Mouse (Mus musculus) kidney, adult 11 months (tissue): ENCODE measurements around the gene Tmem175.
A peak's percentile ranks its signal among the peaks of the same experiment; 100 is the strongest.

Source experiments
- DNase-seq: peaks from one replicate; pipeline ENCODE4 v3.0.0; 2022

Gene Tmem175

DNA sequence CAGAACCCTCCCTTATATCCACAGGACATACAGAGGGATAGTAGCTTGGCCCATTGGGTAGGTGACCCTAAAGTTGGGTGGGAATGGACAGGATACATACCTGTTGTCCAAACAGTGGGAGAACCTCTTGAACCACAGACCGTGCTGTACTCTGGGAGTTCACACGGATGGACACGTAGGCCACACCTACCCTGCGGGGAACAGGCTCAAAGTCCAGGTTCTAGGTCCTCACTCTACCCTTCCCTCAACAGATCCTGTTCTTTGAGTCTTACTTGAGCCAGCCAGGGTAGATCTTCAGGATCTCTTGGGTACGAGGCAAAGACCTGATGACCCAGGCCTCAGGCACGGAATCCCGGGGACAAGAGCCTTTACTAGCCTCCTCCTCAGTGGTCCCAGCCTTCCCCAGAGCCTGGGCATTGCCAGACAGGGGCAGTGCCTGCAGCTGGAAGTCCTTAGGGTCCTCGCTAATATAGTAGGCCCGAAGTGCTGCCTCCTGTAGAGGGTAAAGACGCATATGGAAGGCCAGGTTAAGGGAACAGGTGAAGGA, 24.9 kb downstream of the Tmem175 start:
- peak; percentile 61 for DNase-seq

DNA sequence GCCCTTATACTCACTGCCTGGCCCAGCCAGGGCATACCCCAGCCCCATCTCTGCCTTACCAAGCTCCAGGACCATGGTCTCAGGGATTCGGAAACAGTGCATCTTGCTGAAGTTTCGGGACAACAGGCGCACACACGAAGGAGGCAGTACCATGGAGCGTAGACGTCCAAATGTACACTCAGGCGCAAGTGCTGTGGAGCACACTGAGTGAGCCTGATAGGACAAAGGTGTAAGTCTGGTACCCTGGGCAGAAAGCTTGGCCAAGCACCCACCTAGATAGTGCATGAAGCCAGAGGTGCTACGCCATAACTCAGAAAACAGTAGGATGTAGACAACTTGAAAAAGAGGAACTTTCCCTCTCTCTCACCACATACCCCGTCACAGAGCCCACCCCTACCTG, 25.8 kb downstream of the Tmem175 start:
- no peak for DNase-seq

DNA sequence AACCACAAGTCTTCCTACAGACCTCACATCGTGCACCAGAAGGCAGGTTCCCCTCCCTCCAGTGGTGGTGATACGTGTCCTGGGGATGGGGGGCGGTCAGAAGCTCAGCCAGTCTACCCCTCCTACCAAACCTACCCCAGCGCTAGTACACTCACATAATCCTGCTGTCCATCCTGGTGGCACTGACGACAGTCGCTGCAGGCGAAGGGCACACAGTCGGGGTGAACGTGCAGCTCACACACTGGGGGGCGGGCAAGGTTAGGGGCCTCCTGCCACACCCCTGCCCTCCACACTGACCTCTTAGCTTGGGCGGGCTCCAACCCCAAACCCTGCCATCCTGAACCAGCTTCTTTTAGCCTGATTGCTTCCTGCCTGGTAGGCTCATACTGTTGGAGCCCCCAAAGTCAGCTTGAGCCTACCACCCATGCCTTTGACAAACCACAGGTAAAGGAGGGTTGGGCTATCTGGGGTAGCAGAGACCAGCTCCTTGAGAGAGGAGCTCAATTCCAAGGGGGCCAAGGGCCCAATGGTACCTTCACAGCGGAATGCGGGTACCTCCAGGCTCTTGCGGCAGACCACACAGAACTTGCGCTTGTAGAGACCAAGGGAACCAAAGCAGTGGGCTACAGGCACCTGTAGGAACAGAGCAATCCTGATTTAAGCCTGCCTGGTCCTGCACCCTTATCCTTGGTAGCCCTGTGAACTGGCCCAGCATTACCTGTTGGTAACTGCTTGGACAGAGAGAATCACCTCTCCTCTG, 26.5 kb downstream of the Tmem175 start:
- no peak for DNase-seq

DNA sequence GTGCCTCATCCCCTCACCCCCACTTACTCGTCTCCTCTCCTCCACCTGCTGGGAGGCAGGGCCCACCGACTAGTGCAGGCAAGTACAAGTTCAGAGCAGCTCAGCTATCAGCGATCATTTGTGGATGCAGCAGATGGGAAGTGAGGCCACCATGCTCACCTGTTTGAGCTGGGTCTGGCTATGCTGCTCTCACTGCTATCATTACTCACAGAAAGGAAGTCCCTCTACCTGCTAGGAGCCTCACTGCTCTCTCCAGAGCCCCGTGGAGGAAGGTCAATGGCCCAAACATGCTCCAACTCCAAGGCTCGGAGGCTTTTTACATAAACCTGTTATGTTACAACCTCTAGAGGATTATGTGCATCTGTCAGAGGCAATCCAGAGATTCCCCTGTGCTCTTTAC, 27.8 kb downstream of the Tmem175 start:
- DNase-seq, result no peak

DNA sequence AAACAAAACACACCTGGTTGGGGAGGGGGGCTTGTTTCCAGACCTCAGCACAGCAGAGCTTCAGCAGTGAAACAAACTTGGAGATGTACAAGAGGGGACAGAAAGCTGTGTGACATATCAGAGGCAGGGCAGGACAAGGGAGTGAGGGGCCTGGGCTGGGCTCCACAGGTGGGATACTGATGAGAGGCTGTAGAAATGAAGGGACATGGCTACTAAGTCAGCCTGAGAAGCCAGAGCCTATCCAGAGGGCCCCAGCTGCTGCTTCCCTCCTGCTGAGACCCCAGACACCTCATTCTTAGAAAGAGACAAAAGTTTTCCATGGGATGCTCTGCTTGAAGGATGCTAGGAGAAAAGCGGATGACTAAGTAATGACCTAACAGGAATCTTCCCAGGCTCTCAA, 29.0 kb downstream of the Tmem175 start:
- DNase-seq, result no peak

DNA sequence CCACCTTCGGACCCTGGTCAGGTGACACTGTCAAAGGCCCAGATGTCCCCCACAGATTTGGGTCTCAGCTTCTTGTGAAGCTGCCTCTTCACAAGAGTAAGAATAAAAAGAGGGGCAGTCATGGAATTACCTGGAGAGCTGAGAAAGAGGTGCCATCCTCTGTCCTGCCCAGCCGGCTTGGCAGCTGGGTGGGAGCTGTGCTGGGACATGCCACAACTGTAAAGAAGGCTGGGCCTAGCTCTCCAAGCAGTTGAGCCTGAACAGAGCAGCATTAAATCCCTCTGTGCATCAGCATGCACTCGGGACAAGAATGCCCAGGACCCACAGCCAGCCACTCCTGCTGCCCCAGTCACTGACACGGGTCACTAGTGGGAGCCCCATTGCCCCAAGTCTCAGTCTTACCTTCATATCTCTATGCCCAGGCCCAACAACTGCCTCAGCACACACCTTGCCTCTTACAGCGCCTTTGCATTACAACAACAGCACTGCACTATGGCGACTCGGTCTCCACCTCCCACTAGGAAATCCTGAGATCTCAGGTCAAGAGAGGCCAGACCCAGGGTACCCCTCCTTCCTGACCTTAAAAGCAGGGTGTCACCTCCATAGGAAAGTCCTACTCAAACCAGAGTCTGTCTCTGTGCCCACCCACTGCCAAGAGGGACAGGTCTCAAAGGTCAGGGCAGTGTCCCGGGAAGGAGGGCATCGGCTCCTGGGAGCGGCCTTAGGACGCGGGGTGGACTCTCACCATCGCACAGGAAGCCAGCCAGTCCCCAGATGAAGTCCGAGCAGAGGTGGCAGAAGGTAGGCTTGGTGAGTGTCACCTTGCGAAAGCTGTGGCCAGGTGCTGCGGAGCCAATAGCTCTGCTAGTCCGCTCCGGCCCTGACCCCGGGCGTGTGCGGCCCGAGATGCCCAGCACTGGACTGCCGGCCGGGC, 30.4 kb downstream of the Tmem175 start, which contains the start of gene Idua:
Idua (plus strand) TSS at position 634 of the 934 bp plus-strand sequence.
- peak; percentile 63 for DNase-seq

DNA sequence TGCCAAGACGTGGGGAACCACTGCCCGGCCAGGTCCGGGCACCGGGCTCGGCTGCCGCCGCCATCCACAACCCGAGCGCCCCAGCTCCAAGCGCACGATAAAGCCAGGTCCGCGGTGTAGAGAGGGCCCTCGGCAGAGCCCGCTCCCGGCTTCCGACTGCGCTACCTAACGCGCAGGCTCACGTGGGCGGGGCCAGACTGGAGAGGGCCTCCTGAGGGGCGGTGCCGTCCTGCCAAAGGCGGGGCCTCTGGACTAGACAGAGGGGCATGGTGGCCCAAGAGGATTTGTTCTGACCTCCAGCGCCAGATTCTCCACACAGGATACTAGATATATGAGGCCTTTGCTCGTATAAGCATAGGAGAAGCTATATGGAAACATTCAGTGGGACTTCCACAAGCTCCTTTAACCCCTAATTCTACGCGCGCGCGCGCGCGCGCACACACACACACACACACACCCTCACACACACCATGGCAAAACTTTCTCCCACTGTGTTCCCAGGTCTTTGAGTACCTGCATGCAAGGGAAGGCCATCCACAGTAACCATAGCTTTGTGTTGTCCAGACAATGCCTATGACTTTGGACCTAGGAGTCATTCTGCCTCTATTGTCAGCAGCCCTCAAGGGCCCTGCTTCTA, 31.2 kb downstream of the Tmem175 start:
- peak; percentile 91 for DNase-seq

DNA sequence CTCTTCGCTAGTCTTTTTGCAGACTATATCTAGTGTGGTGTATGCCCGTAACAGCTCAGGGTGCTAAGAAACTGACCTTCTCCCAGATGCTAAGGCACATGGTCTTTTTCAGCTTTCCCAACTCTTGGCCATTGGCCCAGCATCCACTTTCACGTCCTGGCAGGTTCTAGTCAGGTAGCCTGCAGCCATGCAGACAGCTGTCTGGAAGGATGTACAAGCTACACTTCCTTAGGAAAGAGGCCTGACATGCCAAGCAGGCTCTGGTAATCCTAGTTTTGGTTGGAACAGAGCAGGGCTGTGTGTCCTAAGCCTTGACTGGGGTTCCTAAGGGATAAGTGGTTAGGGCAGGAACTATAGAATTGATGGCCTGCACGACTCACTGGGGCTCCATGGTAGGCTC, 33.2 kb downstream of the Tmem175 start:
- no peak for DNase-seq

DNA sequence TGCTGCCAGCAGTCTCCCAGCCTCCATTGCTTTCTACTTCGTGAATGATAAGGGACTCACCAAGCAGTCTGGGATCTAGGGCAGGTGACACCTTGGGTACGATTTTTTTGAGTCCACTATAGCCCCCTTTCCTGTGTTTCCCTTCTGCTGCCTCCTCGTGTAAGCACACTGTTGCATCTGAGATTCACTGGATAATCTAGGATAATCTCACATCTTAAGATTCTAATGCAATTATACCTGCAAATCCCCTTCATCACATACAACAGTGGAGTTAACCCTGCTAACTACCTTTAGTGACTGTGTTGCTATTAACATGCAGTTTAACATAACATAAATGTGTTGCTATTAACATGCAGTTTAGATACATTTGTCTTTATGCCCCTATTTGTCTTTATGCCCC, 35.5 kb downstream of the Tmem175 start:
- DNase-seq, result no peak

DNA sequence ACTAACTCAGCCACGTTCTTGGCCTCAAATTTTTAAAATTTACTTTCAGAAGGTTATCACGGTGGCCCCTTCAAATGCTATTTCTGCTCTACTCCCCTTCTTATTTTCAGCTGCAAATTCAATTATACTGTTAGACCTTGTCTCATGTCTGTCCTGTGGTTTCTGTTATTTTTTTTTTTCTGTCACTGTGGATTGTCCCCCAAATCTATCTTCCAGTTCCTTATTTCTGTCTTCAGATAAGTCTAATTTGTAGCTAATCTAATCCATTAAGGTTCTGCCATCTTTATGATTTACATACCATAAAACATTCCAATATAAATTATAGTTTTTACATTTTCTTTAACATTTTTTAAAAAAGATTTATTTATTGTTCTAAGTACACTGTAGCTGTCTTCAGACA, 37.8 kb downstream of the Tmem175 start:
- DNase-seq, result no peak

DNA sequence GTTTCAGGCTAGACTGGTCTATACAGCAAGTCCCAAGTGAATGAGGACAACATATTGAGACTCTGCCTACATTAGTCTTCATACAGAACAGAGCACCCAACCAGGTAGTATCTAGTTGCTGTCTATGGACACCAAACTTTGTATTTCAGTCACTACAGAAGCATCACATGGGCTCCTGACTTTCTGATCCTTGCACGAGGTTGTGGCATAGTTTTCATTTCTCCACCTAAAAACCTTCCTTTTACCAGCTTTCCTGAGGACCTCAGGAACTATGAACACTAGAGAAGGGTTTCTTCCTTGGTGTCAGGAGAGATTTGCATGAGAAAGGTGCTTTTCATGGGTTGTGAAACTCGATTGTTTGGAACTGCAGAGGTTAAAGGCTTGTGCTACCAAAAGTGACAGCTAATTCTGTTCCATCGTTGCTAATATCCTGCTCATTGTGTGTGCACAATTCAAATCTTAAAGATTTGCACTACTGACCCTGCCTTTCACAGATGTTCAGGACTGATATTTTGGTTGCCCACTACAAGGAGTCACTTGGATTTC, 38.9 kb downstream of the Tmem175 start:
- no peak for DNase-seq

DNA sequence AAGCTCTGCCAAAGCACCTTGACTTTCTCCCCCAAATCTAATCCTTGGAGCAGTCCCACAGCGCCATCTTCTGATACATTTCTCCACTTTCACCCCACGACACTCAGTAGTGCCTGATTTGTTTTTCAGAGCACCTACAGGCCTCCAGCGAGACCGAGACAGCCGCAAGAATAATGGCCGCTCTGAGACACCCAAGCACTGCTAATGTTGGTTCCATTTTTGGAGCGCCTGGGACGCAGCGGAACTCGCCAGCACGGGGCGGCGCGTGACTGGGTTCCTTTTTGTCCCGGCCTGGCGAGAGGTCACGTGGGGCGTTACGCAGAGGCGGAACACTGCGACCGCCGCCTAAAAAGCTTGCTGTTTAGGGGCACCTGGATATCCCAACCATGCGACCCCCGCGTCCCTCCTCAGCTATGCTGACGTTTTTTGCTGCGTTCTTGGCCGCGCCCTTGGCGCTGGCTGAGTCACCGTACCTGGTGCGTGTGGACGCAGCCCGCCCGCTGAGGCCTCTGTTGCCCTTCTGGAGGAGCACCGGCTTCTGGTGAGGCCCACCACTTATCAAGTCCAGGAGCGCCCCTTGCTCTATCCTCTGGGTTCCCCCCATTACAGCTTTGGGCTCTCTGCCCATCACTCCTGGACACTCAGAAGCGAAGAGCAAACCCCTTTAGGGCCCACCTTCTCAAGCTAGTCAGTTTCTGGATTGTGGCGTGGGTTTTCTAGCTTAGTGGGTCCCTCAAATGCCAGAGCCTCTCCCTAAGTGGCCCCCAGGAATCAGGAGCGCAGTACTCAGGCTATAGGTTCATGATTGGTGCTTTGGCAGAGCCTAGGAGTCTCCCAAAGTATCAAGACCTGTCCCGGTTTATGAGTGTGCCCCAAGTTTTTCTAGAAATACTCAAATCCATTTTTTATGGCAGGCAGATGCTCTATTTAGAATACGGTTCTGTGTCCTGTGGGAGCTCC, 39.7 kb downstream of the Tmem175 start, which contains the start of gene Dgkq:
Dgkq (minus strand) TSS at position 696 of the 960 bp plus-strand sequence.
- DNase-seq, result peak; percentile 92

DNA sequence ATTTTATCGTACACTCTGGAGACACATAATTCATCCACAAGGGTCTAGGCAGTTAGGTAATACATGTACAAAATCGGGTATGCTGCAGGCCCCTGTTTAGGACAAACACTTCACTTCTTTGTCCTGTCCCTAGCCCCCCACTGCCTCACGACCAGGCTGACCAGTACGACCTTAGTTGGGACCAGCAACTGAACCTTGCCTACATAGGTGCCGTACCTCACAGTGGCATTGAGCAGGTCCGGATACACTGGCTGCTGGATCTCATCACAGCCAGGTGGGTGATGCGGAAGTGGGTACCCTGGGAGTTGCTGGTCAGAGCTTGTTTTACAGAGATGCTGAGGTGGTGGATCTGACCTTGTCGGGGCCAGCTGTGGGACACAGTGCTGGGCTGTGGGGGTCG, 40.4 kb downstream of the Tmem175 start:
- no peak for DNase-seq

DNA sequence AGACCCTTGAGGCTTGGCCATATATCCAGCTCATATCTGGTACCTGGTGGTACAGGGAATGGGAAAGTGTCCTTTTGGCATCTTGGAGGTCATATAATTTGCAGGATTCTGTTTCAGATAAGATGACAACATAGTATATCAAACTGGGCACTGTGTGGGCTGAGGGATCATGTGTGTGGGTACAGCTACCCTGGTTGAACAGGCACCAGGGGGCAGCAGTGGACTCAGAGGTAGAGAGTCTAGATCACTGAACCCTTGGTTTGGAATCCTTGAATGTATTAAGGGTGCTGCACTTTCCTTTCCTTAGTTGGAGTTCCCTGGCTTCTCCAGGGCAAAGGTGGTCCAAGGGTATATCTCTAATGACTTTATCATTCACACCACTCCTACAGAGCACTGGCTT, 41.2 kb downstream of the Tmem175 start:
- DNase-seq, result peak; percentile 68

DNA sequence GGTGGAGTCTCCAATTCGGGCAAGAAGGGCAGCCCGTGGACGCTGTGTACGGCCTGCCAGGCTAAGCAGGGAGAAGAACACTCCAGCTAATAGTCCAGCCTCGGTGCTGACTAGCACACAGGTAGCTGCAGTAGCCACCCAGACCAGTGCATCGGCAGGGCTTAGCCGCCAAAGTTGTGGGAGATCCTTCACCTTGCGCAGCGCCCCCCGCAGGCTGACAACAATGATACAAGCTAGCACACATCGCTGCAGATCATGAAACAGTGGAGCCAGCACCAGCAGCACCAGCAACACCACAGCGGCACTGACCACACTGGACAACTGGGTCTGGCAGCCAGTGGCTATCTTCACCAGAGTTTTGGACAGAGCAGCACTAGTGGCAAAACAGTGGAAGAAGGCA, 42.2 kb downstream of the Tmem175 start:
- no peak for DNase-seq

DNA sequence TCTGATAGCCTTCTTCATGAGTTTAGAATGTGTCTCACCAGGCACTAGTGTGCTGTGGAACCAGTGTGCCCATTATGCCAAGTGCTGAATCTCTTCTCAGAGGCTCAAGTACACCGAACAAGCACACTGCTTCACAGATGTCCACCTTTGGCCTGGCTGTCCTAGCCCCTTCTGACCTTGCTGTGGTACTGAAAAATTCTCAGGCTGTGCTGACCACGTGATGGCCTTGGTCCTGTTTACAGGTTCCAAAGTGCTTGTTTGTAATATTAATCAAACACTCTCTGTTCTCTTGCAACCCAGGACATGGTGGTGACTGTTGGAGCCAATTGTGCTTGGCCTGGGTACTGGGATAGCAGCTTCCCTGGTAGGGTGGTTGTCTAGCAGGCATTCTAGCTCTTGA, 45.1 kb downstream of the Tmem175 start:
- peak; percentile 89 for DNase-seq

DNA sequence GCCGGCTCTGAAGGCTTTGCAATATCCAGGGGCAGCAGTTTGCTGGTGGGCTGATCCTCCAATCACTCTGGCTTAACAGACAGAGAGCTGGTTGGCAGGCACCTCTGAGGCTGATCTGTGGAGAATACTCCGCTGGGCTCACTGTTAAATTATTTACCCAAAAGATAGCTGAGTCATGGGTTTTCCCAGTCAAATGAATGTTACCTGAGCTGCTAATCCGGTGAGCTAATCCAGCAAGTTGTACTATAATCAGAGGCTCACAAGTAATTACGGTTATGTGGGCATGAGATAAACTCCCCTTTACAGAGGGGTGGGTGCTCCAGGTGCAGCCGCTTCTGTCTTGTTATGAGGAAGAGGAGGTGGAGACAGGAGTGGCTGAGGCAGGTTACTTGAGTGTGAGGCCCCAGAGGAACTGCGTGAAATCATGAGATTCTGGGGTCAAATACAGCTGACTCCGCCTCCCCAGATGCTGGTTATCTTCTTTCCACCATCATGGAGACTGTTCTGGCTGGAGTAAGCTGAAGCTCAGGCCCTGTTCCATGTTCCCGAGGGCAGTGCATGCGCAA, 45.8 kb downstream of the Tmem175 start, which contains the start of gene Slc26a1:
Slc26a1 (minus strand) TSS at position 319 of the 566 bp plus-strand sequence.
- DNase-seq, result peak; percentile 87

DNA sequence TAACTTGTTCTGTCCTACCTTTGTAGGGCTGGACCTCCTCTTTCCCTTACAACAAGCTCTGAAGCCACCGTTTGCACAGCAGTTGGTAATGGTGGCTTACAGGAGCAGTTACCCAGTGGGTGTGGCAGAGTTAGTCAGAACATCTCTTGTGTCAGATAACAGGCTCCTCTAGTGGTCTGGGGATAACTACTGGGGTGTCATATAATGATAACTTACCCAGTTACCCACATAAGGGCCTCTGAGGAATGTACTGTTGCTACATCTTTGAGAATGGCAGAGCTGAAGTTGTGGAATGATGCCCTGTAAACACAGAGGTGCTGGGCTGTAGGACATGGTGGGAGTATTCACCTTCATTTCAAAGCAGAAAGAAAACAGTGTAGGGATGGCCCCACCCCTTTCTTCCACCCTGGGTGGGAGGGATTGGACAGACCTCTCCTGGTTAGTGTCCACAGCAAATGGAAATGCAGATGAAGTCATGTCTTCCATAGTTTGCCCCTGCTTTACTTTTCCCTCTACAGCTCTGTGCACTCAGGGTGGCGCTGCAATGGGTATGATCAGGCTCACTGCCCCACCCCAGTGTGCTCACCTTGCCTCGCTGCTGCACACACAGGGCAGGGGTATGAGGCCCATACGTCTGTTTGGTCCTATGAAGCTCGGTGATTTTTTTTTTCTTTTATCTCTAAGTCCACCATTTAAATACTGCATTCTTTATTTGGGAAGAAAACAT, 47.4 kb downstream of the Tmem175 start:
- no peak for DNase-seq

DNA sequence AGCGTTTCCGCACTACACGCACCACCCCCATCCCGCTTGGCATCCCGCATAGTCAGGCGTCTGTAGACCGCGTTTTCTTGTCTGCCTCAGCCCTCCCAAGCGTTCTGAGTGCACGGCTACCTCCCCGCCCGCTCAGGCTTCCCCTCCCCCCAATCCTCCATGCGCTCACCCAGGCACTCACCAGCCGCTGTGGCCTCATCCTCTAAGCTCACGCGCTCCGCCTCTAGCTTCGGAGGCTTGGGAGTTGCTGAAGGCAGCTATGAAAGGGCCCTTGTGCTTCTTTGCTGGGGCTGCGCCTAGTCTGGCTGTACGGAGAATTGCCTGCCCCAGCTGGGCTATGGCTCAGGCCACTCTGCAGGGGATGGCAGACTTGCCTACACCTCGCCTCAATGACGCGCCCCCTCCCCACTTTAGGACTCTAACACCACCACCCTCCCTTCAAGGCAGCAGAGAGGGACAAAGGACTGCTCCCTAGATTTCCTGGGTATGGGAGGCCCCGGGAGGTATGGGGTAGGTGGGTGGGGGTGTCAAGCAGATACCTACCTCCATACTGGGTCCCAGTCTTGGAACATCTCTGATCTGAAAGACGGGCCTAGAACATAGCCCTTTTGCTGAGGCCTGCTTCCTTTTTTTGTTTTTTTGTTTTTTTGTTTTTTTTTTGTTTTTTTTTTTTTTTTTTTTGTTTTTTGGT, 48.2 kb downstream of the Tmem175 start:
- peak; percentile 42 for DNase-seq
